15 mouse cellular contexts compared by ENCODE assay signal in the genomic region with DNA sequence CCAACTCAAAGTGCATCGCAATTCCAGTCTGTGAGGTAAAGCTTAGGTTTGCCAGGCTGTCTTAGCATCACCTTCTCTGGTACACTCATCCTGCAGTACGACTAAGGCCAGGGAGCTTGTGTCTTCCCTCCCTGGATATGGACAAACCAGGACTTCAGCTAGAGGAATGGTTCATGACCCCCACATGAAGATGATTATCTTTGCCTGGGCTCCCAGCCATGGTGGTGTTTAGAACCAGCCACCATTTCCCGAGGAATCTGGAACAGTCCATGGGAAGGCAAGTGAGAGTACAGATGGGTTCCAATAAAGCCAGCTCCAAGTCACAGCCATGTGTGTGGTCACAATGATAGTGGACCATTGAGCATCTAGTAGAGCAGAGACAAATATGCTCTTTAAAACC.
"Had no signal": no experiment of that assay in that cellular context is flagged by ENCODE, and none has a peak within 500 bp of the region (broad histone marks: within the 10 kb centered on the region; RNA-seq: fewer than 3 reads in every experiment).

No protein-coding gene starts in this region.

- H3K36me3 ChIP-seq: neural tube, embryonic 13.5 days; neural tube, embryonic 15.5 days; stomach, embryonic 15.5 days had no signal

- H3K27me3 ChIP-seq: neural tube, embryonic 13.5 days; neural tube, embryonic 15.5 days; stomach, embryonic 15.5 days had no signal

- H3K4me3 ChIP-seq: neural tube, embryonic 13.5 days; neural tube, embryonic 15.5 days; stomach, embryonic 15.5 days had no signal

- H3K27ac ChIP-seq: neural tube, embryonic 15.5 days; stomach, embryonic 15.5 days; stomach, postnatal 0 days had no signal

- H3K4me1 ChIP-seq: neural tube, embryonic 15.5 days had no signal

- DNase-seq: retina, postnatal 1 day; right cerebral cortex, adult 18-20 months; right cerebral cortex, postnatal 14 days; right cerebral cortex, postnatal 25 days; right cerebral cortex, postnatal 4 days; spleen, adult 18-20 months; thymus, adult 18-20 months; thymus, postnatal 14 days; thymus, postnatal 25 days; thymus, postnatal 36 days; thymus, postnatal 4 days had no signal

- H3K9me3 ChIP-seq: neural tube, embryonic 13.5 days; neural tube, embryonic 15.5 days; stomach, embryonic 15.5 days had no signal

- H3K4me2 ChIP-seq: neural tube, embryonic 13.5 days; neural tube, embryonic 15.5 days; stomach, embryonic 15.5 days had no signal

- H3K9ac ChIP-seq: neural tube, embryonic 13.5 days; neural tube, embryonic 15.5 days; stomach, embryonic 15.5 days had no signal
